Mouse (Mus musculus) T-helper 2 cell (primary cell): ENCODE measurements around the gene Nthl1.
"Not testable (repeated sequence)": the region's sequence is repeated elsewhere in the genome, so short reads cannot be mapped to it uniquely, and the experiment has no call there.

ENCODE experiments used
- in situ Hi-C: fragments of 300-600 bp; cut with MboI, MseI; formaldehyde crosslinking; loops from one replicate; pipeline ENCODE4 v1.15.1; 2025; ENCODE audit warnings: high pct_unique_total_duplicates

The Nthl1 gene

DNA sequence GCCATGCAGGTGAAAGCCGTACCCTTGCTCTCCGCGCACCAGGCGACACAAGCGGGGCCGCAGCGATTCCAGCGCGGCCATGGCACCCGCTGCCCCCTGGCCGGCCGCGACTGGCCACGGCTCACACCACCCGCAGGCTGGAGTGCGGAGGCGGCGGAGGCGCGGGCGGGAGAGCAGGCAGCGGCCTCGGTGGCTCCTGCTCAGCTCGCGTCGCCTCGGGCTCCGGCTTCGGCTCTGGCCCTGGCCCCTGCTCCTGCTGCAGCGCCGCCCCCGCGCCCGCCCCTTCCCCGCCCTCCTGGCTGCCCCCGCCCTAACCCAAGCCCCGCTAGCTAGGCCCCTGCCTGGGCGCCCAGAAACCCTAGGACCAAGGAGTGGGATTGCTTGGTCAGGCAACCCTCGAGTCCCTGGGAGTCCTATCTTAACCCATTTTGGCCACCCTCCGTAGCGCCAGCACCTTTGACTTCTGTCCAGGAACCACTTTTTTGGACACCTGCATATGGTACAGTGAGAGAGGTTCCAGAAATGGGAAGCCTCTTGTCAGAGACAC is 17.7 kb downstream of the Nthl1 start, which contains the start of gene Slc9a3r2:
TSS of gene Slc9a3r2 (minus strand) at position 258 of the 547 bp plus-strand sequence.
- in situ Hi-C loops: no loop called here

DNA sequence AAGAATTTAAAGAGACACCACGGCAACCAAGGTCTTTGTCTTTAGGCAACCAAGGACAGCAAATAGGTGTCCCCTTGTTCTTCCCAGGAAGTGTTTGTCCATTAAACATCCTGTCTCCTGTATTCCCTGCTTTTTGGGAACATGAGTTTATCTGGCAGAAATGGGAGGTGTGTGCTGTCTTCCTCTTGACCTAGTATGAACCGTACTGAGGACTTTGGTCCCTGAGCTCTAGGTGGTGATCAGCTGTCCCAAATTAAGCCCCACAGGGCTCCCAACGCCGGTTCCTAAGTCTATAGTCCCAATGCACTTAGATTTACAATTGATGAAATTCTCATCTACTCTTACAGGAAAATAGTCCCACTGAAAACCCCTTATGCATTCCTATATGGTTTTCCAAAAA is 18.3 kb downstream of the Nthl1 start:
- in situ Hi-C loops: no loop called here

DNA sequence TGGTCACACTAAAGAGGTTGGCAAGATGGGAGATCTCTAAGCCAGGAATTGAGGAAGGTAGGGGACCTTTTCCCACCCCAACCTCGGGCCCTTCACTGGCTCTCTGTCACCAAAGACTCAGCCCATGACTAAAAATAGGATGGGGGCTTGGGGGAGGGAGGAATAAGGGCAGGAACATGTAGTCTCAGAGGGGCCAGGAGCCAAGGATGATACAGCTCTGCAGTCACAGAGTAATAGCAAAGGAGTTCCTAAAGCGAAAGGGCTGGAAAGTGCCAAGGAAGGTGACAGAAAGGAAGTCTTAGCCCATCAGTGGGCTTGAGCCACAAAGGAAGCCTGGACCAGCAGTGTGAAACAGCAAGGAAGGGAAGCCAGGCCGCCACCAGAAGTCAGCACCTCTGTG is 19.4 kb downstream of the Nthl1 start:
- in situ Hi-C loops: no loop called here

DNA sequence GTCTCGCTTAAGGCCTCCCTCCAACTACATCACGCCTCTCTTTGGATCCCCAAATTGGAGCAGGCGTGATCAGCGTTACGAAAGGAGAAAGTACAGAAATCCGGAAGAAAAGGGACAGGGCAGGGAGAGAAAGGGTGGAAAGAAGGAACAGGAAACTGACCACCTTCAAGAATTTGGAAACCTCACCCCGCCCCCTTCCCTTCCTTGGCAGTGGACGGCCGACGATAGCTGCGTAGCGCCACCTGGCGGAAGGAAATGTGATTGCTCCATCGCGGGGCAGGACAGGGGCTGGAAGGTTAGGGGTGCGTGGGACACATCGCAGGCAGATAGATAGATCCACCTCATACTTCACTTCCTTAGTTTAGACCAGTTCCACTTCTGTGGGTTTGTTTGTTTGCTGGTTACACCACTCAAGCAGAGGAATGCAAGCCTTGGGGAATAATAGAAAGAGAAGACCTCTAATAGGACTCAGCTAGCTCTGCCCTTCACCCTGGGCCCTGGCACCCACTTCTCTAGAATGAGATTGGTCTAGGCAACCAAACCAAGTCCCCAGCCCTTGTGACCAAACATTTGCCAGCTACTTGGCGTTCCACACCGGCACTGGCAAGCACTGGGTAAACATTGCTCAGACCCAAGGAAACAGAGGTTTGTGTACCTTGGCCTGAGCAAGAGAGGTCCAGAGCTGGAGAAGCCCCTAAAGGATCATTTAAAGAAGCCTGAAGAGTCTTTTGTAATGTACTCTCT is 21.7 kb downstream of the Nthl1 start:
- in situ Hi-C loops: no loop called here

DNA sequence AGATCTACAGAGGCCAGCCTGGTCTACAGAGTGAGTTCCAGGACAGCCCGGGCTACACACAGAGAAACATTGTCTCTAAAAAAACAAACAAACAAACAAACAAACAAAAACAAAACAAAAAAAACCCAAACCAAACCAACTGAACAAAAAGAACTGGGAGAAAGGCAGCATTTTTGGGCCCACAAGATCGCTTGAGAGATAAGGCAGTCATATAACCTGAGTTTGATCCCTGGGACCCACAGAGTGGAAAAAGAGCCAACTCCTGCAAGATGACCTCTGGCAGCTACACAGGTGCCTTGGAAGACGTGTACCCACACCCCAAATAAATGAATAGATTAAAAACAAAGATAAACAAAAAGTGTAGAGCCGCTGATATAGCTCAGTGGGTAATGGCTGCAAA is 22.5 kb downstream of the Nthl1 start:
- in situ Hi-C loops: no loop called here

DNA sequence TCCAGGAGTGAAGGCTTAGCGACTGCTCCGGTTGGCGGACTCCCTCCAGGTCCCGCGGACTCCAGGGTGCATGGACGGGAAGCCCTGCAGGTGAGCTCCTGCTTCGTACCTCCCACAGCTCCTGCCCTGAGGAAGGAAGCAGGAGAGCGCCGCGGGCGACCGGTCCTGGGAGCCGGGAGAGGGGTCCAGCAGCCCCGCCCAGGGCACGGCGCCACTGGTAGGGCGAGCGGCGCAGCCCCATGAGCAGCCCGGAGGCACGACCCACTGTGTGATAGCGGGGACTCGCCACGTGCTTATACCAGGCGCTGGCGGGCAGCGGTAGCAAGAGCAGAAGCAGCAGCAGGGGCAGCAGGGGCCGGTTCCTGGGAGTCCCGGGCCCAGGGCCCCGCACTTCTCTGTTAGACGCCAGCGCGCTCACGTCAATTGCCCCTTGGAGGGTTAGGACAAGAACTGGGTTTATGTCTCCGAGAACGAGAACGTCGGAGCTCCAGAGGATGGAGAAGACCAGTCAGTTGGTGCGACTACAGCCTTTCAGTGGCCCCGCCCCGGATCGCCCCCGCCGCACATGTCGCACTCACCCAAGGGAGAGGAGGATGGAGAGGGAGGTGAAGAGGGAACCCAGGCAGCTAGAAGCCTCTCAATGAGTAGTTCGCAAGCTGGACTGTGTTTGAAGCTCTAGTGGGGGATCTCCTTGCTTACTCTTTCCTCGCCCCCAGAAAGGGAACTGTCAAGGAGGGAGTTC is 25.7 kb downstream of the Nthl1 start, which contains the start of gene Npw:
TSS of gene Npw (minus strand) at position 441 of the 742 bp plus-strand sequence.
- in situ Hi-C loops: no loop called here

DNA sequence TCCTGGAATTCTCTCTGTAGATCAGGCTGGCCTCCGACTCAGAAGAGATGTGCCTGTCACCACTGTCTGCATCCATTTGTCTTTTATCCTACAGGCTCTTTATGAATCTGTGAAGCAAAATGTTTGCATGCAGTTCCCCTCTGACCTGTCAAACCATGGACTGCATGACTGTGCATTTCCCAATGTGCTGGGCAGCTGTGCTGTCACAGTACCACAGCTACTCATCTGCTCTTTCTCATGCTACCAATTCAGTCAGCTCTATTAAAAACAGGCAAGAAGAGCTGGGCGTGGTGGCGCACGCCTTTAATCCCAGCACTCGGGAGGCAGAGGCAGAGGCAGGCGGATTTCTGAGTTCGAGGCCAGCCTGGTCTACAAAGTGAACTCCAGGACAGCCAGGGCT is 34.5 kb downstream of the Nthl1 start:
- in situ Hi-C loops: not testable (repeated sequence)

DNA sequence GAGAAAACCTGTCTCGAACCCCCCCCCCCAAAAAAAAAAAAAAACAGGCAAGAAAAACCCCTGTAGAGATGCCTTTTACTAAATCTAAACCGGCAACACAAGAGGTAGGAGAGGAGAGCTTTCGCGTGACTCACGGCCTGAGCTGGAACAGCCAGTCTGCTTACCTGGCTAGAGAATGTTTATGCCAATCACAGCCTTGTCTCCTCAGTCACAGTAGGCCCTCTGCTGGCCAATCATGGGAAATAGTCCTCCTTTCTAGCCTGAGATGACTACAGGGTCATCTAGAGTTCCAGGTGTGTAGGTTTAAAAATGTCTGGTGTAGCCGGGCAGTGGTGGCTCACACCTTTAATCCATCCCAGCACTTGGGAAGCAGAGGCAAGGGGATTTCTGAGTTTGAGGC is 34.9 kb downstream of the Nthl1 start:
- in situ Hi-C loops: no loop called here

DNA sequence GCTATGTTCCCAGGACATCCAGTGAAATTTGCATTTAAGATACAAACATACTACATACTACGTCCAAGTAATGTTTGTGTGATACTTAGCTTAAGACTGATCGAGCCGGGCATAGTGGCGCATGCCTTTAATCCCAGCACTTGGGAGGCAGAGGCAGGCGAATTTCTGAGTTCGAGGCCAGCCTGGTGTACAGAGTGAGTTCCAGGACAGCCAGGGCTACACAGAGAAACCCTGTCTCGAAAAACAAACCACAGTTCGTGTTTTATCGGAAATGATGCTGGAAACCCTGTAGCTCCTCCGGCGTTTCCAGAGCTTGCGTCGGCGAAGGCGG is 36.7 kb downstream of the Nthl1 start:
- in situ Hi-C loops: not testable (repeated sequence)

DNA sequence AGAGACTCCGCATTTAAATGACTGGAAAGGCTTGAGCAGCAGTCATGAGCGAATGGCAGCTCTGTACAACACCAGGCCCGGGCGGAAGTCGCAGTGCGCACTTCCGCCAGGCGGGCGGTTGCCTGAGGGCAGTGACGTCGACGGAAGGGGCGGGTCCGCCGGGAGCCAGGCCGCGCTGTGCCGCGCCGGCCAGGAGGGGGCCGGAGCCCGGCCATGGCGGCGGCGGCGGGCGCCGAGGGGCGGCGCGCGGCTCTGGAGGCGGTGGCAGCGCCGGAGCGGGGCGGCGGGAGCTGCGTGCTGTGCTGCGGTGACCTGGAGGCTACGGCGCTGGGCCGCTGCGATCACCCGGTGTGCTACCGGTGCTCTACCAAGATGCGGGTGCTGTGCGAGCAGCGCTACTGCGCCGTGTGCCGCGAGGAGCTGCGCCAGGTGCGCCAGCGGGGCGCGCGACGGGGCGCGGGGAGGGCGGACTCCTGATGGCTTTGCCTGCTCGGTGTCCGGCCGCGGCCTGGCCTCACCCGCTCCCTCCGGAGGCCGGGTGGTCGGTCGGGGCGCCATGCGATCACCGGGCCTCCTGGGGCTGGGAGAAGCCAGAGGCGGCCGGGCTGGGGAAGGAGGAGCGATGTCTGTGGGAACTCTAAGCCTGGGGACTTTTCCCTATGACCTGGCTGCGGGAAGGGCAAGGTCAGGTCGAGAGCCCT is 37.2 kb downstream of the Nthl1 start, which contains the start of gene Zfp598:
TSS of gene Zfp598 (plus strand) at position 143 of the 701 bp plus-strand sequence.
- in situ Hi-C loops: no loop called here

DNA sequence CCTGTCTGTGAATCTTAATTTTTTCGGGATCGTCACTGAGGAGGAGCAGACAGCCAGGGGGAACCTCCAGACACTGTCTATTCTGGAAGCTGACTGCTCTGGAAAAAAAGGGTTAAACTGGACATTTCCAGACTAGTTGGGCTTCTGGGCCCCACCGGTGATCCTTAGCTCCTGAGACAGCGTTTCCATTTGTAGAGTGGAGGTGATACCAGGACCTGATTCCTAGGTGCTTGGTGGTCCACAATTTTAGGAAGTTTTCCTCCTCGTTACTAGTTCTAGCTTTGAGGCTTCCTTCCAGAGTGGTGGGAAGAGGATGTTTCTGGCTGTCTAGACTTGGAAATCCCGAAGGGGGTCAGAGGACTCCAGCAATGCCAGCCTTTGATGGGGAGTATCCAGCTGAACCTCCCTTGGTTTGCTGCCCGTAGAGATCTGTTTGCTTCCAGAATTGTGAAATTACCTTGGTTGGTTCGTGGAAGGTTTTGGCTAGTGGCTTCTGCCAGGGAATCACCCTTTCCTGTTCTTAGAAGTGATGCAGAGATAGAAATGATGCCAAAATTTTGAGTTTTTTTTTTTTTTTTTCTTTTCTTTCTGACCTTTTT is 37.9 kb downstream of the Nthl1 start:
- in situ Hi-C loops: no loop called here

DNA sequence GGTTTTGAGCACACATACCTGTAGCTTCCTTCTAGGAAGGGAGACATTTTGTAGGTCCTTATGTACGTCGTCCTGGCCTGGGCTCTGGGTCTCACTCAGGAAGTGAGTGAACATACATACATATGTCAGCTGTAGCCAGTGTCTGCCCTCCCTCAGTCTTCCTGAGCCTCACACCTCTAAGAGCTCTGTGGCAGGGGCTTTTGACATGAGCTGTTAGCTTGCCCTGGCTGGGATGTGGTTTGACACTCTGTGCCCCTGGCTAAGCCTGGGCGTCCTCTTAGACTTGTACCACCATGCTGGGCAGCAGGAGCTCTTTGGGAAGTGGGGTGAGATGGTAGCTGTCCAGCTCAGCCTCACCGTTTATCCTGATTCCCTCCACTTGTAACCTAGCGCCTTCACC is 38.9 kb downstream of the Nthl1 start:
- in situ Hi-C loops: no loop called here

DNA sequence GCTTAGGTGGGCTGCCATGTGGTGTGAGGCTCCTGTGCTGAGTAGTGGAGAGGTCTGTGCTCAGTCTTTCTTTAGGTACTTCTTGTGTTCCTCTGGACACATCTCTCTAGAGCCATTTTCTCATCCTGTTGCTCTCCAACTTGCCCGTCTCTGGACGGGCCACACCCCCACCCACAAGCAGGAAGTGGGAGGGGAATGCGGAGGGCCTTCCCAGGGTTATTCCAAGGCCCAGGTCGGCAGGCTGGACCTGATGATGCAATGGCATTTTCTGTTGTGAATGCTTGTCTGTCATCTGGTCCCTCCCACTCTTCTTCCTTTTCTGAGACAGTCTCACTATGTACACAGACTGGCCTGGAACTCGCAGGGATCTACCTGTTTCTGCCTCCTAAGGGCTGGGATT is 39.7 kb downstream of the Nthl1 start:
- in situ Hi-C loops: no loop called here

DNA sequence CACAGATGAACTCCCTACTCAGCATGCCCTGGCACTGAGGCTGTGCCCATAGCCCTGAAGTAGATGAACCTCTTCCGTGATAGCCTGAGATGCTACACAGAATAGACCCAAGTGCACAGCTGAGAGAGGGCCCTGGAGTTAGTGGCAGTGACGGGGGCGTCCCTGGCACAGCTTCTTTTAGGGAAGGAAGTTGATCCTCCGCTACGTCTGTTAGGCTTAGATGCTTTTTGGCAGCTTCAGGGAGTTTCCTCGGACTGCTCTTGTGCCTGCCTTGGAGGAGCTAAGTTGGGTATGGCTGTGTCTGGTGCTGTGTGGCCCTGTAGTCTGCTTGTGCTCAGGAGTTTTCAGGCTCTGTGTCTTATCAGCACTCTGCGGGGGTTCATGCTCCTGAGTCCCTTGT is 41.8 kb downstream of the Nthl1 start:
- in situ Hi-C loops: no loop called here

DNA sequence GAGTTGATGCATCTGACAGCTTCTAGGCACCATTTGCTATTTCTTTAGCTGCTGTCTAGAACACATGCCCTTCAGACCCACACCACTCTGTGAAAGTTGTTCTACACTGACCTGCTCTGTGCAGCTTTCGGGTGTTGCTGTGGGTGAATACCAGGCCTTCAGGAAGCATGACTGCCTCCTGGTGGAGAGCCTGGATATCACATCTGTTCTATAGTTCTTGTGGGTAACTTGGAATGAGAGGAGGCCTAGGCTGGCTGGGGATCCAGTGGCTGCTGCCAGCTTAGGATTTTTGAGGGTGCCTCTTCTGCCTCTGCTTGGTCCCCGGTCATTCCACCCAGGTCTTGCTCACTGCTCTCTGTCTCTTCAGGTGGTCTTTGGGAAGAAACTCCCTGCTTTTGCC is 43.7 kb downstream of the Nthl1 start:
- in situ Hi-C loops: no loop called here

DNA sequence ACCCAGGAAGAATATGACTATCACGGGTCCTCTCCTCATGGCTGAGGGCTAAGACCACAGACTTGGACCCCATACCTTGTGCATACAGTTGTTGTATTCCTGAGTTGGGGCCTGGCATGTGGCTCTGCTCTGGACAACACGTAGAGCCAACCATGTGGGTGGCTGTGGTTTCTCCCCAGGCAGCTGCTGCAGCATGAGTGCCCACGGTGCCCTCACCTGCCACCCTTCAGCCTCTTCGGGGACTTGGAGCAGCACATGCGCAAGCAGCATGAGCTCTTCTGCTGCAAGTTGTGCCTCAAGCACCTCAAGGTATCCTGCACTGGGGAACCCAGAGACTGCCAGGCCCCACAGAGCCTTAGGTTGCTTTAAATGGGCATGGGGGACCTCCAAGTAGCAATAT is 44.4 kb downstream of the Nthl1 start:
- in situ Hi-C loops: no loop called here

DNA sequence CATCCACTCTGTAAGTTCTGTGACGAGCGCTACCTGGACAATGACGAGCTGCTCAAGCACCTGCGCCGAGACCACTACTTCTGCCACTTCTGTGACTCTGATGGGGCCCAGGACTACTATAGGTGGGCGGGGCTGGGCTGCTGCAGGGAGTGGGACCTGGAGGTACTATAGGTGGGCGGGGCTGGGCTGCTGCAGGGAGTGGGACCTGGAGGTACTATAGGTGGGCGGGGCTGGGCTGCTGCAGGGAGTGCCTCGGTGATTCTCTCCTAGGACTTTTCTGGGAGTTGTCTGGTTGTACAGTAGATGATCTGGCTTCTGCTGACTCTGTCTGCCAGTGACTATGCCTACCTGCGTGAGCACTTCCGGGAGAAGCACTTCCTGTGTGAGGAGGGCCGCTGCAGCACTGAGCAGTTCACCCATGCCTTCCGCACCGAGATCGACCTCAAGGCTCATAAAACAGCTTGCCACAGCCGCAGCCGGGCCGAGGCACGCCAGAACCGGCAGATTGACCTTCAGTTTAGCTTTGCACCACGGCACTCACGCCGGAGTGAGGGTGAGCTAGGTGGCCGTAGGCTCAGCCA is 45.1 kb downstream of the Nthl1 start:
- in situ Hi-C loops: no loop called here

DNA sequence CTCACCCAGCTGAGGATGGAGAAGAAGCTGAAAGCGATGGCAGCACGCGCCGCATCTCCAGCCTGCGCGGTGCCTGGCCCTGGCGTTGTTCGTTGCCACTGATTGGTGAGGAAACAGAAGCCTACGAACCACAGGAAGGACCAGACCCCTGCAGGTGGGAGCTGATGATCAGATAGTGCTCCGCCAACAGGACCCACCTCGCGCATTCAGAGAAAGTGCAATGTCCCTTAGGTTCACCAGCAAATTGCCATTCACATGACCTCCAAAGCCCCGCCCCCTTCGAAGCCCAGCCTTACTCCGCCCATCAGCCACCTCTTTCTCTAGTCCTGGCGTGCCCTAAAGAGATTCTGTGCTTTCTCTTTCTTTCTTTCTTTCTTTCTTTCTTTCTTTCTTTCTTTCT is 54.0 kb downstream of the Nthl1 start:
- in situ Hi-C loops: no loop called here

DNA sequence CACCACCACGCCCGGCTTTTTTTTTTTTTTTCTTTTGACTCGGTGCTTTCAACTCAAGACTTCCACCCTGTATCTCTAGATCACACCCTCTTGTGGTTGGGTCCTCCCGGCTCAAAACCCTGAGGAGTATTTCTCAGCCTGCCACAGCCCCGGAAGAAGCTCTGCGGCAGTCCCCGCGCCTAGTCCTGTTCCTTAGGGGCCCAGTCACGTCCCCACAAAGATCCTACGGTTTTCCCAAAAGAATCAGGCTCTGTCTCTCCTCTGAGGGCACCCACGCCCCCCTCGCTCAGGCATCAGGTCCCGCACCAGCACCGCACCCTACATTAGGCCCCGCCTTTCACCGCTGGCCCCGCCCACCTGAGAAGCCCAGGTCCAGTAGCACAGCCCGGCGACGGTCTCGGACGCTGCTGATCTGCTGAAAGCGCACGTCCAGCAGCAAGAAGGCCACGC is 54.7 kb downstream of the Nthl1 start:
- in situ Hi-C loops: no loop called here

DNA sequence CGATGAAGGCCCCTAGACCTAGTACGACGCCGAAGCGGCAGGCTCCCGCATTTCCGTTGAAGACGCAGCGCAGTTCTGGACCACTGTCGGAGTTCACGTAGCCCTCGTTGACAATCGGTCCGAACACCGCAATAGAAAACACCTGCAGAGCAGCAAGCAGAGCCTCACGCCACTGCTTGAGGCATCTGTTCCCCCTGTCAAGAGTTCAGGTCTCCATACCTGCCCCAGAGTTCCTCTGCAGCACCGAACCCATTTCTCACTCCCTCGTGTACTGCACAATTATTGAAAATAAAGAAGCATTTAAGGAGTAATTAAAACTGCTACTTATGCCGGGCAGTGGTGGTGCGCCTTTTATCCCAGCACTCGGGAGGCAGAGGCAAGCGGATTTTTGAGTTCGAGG is 55.1 kb downstream of the Nthl1 start:
- in situ Hi-C loops: no loop called here
